Mouse (Mus musculus) right cerebral cortex, adult 18-20 months (tissue): ENCODE results near the gene Poc1b.

Experiments used
- DNase-seq: peaks from one replicate; pipeline ENCODE4 v3.0.0; 2022; ENCODE audit warnings: mixed read lengths

The Poc1b gene

DNA sequence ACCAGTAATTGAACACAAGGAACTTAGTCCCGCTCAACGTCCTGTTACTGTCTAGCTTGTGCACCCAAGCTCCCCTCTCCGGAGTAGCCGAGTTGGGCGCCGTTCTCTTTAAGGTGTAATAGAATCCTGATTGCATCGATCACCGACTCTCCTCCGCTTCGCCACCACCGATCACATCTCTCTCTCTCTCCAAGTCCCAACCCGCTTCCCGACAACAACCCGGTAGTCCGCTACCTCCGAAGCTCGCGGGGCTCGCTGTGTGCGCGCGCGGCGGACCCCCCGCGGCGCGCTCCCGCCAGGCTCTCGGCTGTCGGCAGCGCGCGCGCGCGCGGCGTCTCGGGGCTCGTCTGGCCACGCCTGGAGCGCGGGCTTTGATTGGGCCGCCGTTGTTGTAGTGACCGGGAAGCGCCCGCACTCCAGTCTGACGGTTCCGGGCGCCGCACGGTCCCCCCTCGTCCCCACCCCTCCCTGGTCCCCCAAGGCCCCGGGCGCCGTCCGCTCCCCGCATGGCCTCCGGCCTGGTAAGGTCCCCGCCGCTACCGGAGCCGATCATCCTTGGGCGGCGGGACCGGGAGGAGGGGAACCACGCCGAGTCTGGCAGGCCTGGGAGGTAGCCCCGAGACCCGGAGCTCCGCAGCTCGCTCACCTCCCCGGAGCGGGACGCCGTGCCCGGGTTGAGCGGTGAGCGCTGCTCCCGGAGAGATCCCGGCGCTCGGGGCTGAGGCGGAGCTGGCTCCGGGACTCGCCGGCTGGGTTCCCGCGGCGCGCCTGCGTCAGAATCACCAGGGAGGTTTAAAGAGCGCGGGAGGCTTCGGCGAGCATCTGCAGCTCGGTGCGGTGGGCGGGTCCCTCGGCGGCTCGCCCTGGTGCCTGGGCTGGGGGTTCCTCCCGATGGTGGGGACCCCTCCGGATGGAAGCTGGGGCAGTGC is at the start of gene Poc1b:
Poc1b (plus strand) TSS at position 334 of the 929 bp plus-strand sequence.
- peak; percentile 85 for DNase-seq

DNA sequence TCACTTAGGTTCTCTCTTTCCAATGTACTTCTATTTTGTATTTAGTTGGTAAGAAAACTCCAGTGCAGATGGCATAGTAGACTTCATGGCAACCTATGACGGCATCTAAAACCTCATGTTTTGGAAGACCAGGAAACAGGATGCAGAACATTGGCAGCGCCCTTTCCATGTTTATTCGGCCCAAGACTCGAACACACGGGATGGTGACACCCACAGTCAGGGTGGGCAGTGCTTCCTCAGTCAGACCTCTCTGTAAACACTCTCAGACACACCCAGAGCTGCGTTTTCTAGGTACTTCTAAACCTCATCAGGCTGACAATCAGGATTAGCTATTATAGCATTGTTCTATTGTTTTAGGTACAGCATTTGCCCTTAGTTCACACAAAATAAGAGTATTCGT is 46.2 kb upstream of the Poc1b start:
- DNase-seq = no peak

DNA sequence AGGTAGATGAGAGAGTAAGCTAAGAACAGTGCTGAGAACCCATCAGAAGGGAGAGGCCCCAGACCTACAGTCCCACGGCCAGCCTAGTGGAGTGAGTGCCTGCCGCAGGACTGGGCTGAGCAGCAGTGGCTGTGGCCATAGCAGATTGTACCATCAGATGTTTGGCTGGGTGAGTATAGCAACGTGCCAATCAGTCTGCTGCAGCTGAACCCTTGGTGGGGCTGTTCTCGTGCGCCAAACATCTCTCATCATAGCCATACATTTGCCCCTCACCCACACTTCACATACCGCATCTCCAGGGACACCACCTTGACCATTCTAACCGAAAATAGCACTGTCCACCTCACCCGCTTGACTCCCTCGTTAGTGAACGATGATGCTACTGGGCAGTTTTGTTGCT is 45.4 kb upstream of the Poc1b start:
- no peak for DNase-seq

DNA sequence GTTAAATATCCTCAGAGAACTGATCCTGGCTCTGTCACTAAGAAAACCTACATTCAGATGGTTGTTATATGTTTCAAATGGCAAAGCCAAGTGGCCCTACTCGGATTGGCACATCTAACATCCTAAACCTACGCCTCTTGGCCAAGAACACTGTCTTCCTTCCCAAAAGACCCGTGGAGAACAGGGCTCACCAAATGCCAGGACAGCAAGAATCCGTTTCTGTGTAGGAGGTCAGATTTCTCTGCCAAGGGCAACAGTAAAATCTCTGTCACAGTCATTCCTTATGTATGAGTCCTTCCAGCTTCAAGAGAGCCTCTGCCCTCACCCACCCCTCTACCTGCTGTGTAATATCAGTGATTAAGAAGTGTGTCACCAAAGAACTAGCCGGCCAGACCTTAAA is 44.3 kb upstream of the Poc1b start:
- no peak for DNase-seq

DNA sequence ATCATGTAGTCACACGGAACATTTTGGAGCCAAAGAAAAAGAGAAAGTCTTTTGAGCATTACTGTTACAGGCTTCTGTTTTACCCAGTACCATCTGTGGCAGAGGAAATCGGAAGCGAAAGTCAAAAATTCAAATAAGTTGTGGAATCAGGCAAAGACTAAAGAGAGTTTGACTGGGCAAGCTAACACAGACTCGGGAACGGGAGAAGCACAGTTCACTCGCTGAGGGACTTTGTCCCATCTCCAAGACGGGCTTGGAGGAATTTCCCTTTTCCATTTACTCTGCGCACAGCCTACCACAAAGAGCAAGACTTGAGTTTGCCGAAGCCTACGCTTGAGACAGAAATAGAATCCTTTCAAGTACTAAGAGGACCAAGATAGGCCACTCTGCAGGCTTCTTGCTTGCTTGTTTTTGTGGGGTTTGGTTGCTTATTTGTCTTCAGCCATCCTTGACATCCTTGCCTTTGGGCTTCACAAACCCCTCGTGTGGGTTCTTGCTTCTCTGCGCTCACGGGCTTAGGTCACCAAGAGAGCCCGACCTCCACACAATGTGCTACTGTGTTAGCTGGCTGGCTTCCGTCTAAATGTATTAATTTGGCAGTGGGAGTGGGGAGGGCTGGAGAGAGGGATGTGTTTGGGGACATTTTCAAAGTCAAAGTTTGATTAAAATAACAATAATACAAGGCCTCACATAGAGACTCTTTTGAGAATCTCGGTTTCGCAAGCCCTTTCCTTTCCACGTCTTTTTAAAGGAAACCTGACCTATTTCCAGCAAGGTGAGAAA is 30.5 kb upstream of the Poc1b start:
- peak; percentile 62 for DNase-seq

DNA sequence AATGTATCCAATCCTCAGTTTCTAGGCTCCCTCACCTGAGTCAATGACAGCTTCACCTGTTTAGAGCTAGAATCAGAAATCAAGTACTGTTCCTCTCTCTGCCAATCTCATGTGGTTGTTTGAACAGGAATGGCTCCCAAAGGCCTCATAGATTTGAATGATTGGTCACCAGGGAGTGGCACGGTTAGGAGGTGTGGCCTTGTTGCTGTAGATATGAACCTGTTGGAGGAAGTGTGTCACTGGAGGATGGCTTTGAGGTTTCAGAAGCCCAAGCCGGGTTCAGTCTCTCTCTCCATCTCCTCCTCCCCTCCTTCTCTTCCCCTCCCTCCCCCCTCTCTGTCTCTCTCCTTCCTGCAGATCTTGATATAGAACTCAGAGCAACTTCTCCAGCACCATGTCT is 28.2 kb upstream of the Poc1b start:
- no peak for DNase-seq

DNA sequence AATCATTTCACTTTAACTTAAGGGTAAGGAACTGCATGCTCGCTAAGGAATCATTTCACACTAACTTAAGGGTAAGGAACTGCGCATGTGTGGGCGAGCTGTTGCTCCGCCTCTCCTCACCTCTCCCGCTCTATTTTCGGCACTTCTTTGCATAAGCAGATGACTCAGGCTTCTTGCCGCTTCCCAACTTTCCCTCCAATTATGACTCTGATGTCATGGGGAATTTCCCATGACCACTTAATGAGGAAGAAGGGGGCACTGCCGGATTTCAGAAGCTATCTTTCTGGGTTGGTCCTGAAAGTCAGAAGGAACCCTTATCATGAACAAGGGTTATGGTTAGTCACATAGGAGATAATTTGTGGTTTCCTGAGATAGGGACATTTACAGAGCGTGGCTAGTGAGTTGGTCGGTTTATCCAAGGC is 25.3 kb upstream of the Poc1b start:
- peak; percentile 88 for DNase-seq

DNA sequence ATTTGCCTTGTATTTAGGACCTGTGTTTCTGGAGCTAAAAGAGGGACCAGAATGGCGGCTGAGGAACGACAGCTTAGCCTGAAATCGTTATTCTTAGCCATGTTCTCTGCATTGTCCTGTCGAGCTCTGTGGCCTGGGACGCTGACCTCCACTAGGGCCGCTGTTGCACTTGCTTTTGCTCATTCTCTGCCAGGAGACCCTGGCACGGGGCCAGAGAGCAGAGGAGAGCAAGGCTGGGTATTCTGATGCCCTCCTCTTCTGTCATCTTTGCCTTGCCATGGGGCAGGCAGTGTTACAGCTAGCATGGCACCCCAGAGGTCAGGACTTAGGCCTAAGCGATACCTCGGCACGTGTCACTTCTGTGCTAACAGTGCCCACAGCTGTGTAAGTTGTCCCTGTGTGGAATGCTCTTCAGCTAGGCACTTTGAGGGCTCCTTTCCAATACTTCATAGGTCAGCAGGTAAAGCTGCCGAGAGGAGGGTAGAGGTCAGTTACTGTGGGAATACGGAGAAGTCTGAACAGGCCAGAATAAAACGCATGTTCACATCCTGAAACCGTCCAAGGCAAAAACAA is 23.3 kb upstream of the Poc1b start:
- no peak for DNase-seq

DNA sequence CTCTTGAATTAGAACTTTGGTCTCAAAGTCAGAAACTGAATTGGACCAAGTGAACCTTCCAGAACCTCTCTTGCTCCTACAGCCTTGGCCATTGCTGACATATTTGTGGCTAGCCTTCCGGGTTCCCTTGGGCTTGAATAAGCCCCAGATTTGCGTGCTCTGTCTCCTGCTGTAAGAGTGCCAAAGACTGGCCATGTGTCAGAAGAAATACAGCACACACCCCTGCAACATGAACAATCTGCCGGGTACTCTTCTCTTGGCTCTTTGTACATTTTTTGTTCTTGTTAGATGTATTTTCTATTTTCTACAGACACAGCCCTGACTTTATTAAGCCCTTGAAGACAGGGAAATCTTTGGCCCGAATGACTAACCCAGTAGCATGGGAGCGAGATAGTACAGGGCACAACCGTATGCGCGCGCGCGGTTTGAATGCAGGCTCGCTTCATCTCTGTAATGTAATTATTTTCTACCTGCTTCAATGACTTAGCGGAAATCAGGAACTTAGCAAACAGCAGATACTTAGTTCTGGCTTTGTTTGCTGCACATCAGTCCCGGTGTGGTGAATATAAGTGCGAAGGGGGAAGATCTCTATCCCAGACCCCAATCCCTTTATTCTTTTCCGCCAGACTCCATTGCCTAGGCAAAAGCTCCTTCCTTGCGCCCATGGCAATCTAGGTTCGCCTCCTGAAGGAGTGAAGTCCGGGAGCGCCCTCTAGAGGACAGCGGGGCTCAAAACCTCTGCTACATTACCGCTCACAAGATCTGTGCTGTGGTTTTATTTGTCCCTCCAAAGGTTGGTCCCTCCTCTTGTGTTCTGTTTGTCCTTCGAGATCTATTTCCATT is 22.2 kb upstream of the Poc1b start:
- peak; percentile 91 for DNase-seq

DNA sequence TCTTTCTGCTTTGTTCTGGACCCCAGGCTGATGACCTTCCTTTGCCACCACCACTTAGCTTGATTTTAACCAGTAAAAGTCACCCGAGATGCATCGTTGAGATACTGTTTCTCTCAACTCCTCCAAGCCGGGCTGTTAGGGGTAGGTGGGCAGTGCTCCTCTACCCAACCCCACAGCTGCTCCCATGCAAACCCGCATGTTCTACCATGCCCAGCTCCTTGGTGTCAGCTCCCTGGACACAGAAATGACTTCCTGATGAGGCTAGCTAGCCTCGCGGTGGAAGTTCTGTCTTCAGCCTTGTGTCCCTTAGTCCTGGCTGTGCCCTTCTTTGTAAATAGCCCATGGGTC is 21.6 kb upstream of the Poc1b start:
- no peak for DNase-seq

DNA sequence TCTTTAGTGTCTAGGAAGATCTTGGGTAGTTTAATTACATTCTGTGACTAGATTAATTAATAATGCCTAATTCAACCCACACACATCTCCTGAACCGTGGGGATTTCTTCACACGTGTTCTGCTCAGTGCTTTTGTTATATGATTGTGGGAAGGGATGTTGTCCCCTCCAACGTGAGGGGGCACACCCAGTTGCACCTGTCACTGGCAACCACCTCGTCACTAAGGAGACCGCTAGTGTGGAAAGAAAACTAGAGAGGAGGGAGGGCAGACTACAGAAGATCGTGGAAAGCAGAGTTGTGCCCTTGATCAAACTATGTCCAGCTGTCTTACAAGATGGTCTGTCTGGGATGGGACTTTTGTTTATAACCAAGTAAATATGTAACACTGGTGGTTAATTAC is 20.8 kb upstream of the Poc1b start:
- DNase-seq = no peak

DNA sequence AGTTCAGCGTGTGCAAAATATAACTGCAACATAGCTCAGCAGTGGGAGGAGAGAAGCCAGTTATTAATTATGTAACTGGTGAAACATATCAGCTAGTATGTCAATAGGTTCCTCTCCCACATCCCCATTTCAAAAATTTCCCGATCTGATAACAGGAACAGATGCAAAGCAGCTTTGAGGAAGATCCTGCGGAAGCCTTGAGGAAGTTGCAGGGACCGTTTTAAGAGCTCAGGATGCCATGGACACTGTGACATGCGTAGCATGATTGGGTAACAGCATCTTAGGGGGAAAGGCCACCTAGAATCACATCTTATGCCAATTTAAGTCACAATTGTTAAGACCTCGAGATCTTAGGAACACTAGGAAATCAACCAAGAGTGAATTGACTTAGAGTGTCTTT is 16.9 kb upstream of the Poc1b start:
- DNase-seq = no peak

DNA sequence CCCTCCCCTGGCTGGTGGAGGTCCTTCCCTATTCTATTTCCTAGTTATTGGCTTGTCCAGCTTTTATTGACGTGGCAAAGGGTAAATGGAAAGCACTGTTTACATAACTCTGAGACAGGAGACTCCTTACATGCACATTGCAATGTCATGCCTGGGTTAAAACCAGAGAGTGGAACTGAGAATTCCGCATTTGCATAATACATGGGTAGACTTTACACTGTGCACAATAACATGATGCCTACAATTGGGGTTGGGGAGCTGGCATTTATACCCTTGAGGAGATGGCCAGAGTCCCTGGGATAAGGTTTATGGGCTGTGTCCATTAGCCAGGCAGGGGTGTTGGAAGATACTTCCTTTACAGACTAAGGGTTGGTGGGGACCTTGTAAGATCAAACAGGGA is 13.5 kb upstream of the Poc1b start:
- no peak for DNase-seq

DNA sequence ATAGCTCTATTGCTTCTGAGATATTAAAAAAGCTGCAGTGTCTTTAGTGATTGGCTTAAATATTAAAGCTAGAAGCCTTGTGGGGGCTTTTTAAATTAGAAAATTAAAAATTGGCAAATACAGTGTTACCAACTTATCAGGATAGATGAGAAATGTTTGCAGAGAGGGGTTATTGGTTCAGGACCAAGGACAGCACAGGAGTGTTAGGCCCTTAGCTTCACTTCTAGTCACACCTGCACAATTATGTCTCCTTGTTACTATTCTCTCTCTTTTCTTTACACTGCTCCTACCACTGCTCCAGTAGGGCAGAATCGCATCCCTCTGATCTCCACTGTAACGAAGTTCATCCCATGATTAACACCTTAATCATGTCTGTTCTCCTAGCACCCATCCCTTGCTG is 11.7 kb upstream of the Poc1b start:
- DNase-seq = no peak

DNA sequence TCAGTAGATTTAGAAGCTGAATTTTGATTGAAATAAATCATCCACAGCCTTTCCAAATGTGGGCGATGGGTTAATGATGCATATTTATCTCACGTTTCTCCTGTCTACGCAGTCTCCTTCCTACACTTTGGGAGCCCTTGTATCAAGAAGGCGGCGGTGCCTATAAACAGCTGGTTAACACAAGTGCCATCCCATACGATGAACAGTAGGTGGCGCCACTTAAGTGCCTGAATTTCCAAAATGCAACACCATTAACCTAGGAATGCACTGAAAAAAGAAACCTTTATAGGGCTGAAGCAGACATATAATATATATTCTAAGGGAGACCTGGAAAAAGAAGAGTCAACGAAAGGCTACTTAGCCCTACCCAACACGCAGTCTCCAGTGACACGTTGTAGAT is 9.5 kb upstream of the Poc1b start:
- peak; percentile 63 for DNase-seq

DNA sequence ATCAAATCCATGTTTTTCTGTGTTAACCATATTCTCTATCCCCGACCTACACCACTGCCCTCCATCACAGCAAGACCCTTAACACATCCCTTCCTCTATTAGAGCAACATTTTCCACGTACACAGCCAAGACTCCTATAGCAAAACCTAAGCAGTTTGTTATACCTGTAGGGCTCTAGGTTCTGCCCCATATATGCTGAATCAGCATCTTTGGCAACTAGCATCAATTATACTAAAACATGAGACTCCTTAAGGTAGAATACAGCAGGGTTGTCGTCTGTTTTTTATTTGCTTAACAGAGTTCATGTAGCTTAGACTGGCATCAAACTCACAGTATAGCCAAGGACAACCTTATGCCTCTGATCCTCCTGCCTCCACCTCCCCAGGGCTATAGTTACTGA is 1.3 kb upstream of the Poc1b start:
- DNase-seq = no peak

DNA sequence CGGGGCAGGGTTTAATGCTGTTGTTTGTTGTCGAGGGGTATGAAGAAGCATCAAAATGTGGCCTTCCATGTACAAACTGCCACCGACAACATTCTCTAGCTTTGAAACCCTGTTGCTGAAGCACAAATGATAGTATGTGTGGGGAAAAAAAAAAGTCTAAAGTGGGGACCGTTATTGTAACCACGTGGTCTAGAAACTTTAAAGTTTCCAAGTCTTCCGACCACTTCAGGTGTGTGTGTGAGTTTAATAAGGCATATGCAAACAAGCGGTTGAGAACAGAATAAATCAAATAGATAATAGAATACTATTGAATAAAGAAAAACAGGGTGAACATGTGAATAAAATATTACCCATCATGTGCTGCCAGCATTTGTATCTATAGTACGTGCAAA is 529 bp upstream of the Poc1b start:
- DNase-seq = no peak

DNA sequence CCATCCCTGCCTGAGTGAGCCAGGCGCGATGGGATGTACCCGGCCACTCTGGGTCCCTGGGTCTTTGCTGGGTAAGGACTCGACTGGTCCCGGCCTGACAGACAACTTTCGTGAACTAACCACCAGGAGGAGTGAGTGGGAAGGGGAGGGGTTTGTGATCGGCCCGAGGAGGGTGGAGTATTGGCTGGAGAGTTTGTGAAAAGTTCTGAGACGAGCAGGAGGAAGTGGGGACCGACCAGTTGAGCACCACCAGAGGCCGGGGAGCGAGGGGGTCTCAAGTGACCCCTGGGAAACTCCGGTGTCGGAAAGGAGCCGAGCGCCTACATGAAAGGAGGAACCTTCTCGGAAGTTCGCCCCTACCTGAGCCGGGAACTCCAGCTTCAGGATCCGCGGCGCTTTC is 1.1 kb downstream of the Poc1b start, which contains the start of gene Galnt4:
Galnt4 (plus strand) TSS at position 196 of the 400 bp plus-strand sequence.
- peak; percentile 54 for DNase-seq

DNA sequence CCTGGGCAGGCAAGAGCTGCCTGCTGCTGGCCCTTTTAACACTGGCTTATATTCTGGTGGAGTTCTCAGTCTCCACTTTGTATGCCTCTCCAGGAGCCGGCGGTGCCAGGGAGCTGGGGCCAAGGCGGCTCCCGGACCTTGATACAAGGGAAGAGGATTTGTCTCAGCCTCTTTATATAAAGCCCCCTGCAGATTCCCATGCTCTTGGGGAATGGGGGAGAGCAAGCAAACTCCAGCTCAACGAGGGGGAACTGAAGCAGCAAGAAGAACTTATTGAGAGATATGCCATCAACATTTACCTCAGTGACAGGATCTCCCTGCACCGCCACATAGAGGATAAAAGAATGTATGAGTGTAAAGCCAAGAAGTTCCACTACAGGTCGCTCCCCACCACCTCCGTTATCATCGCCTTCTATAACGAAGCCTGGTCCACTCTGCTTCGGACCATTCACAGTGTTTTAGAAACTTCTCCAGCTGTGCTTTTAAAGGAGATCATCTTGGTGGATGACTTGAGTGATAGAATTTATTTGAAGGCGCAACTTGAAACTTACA is 1.7 kb downstream of the Poc1b start:
- no peak for DNase-seq

DNA sequence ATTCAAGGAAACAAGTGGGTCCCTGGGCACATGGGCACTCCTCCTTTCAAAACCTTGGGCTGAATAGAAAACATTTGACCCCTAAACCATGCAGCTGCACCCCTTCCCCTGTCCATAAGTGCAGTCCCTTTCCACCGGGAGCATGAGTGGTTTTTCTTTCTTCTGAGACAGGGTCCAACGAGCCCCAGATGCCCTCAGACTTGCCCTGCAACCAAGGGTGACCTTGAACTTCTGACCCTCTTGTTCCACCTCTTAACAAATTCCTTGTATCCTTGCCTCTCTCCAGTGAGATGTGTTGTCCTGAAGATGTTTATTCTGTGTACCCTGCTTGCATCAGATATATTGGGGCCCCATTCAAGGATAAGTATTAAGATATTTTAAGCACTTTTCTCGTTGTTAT is 6.7 kb downstream of the Poc1b start:
- DNase-seq = no peak

DNA sequence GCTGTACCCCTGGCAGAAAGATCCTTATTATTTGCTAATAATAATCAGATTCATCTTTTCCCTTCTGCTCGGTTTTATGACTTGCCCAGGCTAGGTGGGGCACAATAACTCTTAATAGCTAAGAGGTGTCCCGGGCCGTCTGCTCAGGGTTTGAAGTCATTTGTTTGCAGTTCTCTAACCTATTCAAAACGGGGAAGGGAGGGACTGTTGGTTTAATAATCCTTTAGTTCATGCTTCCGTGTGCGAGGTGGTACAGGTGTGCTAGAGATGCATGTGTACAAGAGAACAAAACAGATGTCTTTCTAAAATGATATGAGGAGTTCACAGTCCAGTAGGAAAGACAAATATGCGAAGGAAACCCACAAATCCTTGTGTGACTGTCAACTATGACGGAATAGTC is 7.5 kb downstream of the Poc1b start:
- DNase-seq = no peak

DNA sequence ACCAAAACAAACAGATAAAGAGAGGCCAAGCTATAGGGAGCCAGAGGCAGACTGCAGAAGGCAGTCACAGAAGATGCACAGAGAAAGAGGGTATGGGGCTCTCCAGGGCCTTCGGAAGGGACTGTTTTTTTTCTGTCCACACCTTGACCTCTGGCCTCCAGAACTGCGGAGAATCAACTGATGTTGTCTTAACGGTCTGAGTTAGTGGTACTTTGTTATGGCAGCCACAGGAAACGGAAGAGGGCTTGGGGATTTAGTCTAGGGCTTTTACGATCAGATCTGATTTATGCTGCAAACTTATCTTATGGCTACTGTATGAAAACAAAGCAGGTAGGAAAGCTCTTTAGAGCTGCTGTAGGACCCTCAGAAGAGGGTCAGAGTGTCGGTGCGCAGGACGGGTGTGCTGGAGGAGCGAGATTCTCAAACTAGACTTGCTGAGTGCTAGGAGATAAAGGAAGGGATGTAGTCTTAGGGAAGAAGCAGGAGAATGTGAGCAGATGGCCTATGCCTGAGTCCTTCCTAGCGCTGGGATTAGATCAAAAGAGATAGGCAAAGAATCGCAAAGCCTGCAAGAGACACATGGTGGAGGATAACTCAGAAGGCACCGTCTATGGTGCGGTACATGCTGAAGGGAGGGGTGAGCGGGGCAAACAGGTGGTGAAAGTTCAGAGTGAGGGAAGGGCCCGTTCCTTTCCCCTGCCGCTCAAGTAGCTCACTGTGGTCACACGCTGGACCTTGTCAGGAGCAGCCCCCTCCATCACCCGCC is 8.8 kb downstream of the Poc1b start:
- DNase-seq = no peak
